Mouse (Mus musculus) midbrain, embryonic 16.5 days (tissue): Measurements from ENCODE around the gene Klf11. TPM values are rescaled to one million over a fixed set of nuclear protein-coding genes. Genes with fewer than 3 reads are reported as not detected.
"Not testable (repeated sequence)": the region's sequence is repeated elsewhere in the genome, so short reads cannot be mapped to it uniquely, and the experiment has no call there.

ENCODE experiments used
- ATAC-seq: fragments of 200-750 bp; cut with Nextera tagmentation; 2 replicates; pipeline ENCODE4 v1.8.0; 2017; ENCODE audit warnings: moderate TSS enrichment
- H3K27ac ChIP-seq: fragments of 300-500 bp; sonication (generic); 2 replicates; pipeline ENCODE4 v1.5.1; 2014; ENCODE audit warnings: mild to moderate bottlenecking, low read length, mixed read lengths
- H3K27me3 ChIP-seq: fragments of 300-500 bp; sonication (generic); 2 replicates; pipeline ENCODE4 v1.6.1; 2014; ENCODE audit warnings: low read depth, low read length, mixed read lengths; ENCODE audit not compliant: control insufficient read depth, insufficient read depth
- H3K36me3 ChIP-seq: fragments of 300-500 bp; sonication (generic); 2 replicates; pipeline ENCODE4 v1.6.1; 2014; ENCODE audit warnings: mild to moderate bottlenecking, low read length, moderate library complexity, mixed read lengths; ENCODE audit not compliant: control insufficient read depth, insufficient read depth
- H3K4me1 ChIP-seq: fragments of 300-500 bp; sonication (generic); 2 replicates; pipeline ENCODE4 v1.6.1; 2014; ENCODE audit warnings: mild to moderate bottlenecking, low read length, mixed read lengths; ENCODE audit not compliant: control insufficient read depth, insufficient read depth
- H3K4me2 ChIP-seq: fragments of 300-500 bp; sonication (generic); 2 replicates; pipeline ENCODE4 v1.6.1; 2014; ENCODE audit warnings: mild to moderate bottlenecking, low read length, mixed read lengths
- H3K4me3 ChIP-seq: fragments of 300-500 bp; sonication (generic); 2 replicates; pipeline ENCODE4 v1.5.1; 2014; ENCODE audit warnings: low read depth, mild to moderate bottlenecking, low read length, moderate library complexity, mixed read lengths
- H3K9ac ChIP-seq: fragments of 300-500 bp; sonication (generic); 2 replicates; pipeline ENCODE4 v1.6.1; 2014; ENCODE audit warnings: low read depth, low read length, mixed read lengths
- H3K9me3 ChIP-seq: fragments of 300-500 bp; sonication (generic); replicated peaks from 2 replicates; pipeline ENCODE4 v1.6.1; 2014; ENCODE audit warnings: mild to moderate bottlenecking, low read length, mixed read lengths; ENCODE audit not compliant: control insufficient read depth, poor library complexity, severe bottlenecking
- WGBS: fragments of 180-500 bp; shearing (Covaris S2); extraction: QIAGEN DNeasy Blood & Tissue Kit; methylation state at CpG from one replicate; pipeline ENCODE4 v1.1.7; 2014; 5-methylcytosine and 5-hydroxymethylcytosine counted together
- polyA plus RNA-seq: library from polyadenylated mRNA; unstranded; fragments of >200 nt; fragmentation: Nextera tagmentation; extraction: Ambion mirVana; gene quantifications from 2 replicates; pipeline ENCODE4 v1.2.1, GENCODE M21; 2015

Klf11 gene
- polyA plus RNA-seq, 1 experiment from 2014 or later: 21.4 TPM

GRCm38 (mm10) chr12:24627215-24627614, 23.9 kb upstream of the Klf11 start:
- Histone ChIP-seq H3K36me3 (no peaks in the 10 kb centered on the region), H3K9ac (no peak overlapping the region), H3K9me3 (no peaks in the 10 kb centered on the region), H3K4me1 (peaks cover 7% of the 10 kb centered on the region; the same call in 1 of the 2 replicates), H3K4me3 (no peak overlapping the region), H3K27ac (no peak overlapping the region), H3K27me3 (no peaks in the 10 kb centered on the region), H3K4me2 (no peak overlapping the region)
- WGBS: 47% methylated on average over 3 of the region's 3 CpGs
- ATAC-seq: no peak

GRCm38 (mm10) chr12:24630220-24630619, 20.9 kb upstream of the Klf11 start:
- no peak overlapping the region for H3K4me2 ChIP-seq
- no peaks in the 10 kb centered on the region for H3K4me1 ChIP-seq
- no peaks in the 10 kb centered on the region for H3K36me3 ChIP-seq
- no peak overlapping the region for H3K27ac ChIP-seq
- 76% methylated on average over 1 of the region's 1 CpGs for WGBS
- H3K9me3 ChIP-seq: no peaks in the 10 kb centered on the region
- H3K27me3 ChIP-seq: no peaks in the 10 kb centered on the region
- no peak overlapping the region for H3K9ac ChIP-seq
- no peak for ATAC-seq
- H3K4me3 ChIP-seq: no peak overlapping the region

GRCm38 (mm10) chr12:24632404-24632803, 18.7 kb upstream of the Klf11 start:
- Histone ChIP-seq H3K4me2 (no peak overlapping the region), H3K27ac (no peak overlapping the region), H3K9ac (no peak overlapping the region), H3K4me3 (no peak overlapping the region), H3K4me1 (no peaks in the 10 kb centered on the region), H3K9me3 (no peaks in the 10 kb centered on the region), H3K36me3 (no peaks in the 10 kb centered on the region), H3K27me3 (no peaks in the 10 kb centered on the region)
- ATAC-seq: no peak
- 57% methylated on average over 4 of the region's 4 CpGs for WGBS

- WGBS: 74% methylated on average over 1 of the region's 1 CpGs
- no peak for ATAC-seq
- H3K4me2 ChIP-seq: no peak overlapping the region
- H3K27ac ChIP-seq: no peak overlapping the region
- H3K9me3 ChIP-seq: no peaks in the 10 kb centered on the region
- H3K4me3 ChIP-seq: no peak overlapping the region
- H3K9ac ChIP-seq: no peak overlapping the region
- no peaks in the 10 kb centered on the region for H3K27me3 ChIP-seq
- H3K4me1 ChIP-seq: no peaks in the 10 kb centered on the region
- H3K36me3 ChIP-seq: no peaks in the 10 kb centered on the region
These were observed 17.3 kb upstream of the Klf11 start for GRCm38 (mm10) chr12:24633753-24634191.

- Histone ChIP-seq H3K27me3 (no peaks in the 10 kb centered on the region), H3K4me3 (no peak overlapping the region), H3K9ac (no peak overlapping the region), H3K9me3 (no peaks in the 10 kb centered on the region), H3K36me3 (no peaks in the 10 kb centered on the region), H3K27ac (no peak overlapping the region), H3K4me2 (no peak overlapping the region), H3K4me1 (no peaks in the 10 kb centered on the region)
- no peak for ATAC-seq
- 87% methylated on average over 4 of the region's 4 CpGs for WGBS
These were observed 16.9 kb upstream of the Klf11 start for GRCm38 (mm10) chr12:24634212-24634611.

- no peaks in the 10 kb centered on the region for H3K36me3 ChIP-seq
- H3K27me3 ChIP-seq: no peaks in the 10 kb centered on the region
- WGBS: 85% methylated on average over 3 of the region's 3 CpGs
- no peak overlapping the region for H3K9ac ChIP-seq
- no peaks in the 10 kb centered on the region for H3K9me3 ChIP-seq
- no peaks in the 10 kb centered on the region for H3K4me1 ChIP-seq
- no peak for ATAC-seq
- no peak overlapping the region for H3K4me2 ChIP-seq
- no peak overlapping the region for H3K4me3 ChIP-seq
- H3K27ac ChIP-seq: no peak overlapping the region
These were observed 16.4 kb upstream of the Klf11 start for GRCm38 (mm10) chr12:24634648-24635047.

- H3K4me1 ChIP-seq, H3K4me2 ChIP-seq, H3K9ac ChIP-seq, H3K27ac ChIP-seq, H3K4me3 ChIP-seq, H3K9me3 ChIP-seq, H3K27me3 ChIP-seq, H3K36me3 ChIP-seq, ATAC-seq: not testable (repeated sequence)
- WGBS: 96% methylated on average over 10 of the region's 10 CpGs
These were observed 12.3 kb upstream of the Klf11 start for GRCm38 (mm10) chr12:24638787-24639186.

- Histone ChIP-seq H3K27ac (peak overlapping the region; percentile 56), H3K9ac (no peak overlapping the region), H3K4me2 (no peak overlapping the region), H3K27me3 (no peaks in the 10 kb centered on the region), H3K36me3 (no peaks in the 10 kb centered on the region), H3K4me1 (peaks cover 4% of the 10 kb centered on the region; the same call in 1 of the 2 replicates), H3K9me3 (no peaks in the 10 kb centered on the region), H3K4me3 (no peak overlapping the region)
- 57% methylated on average over 4 of the region's 4 CpGs for WGBS
- peak; percentile 90 for ATAC-seq
These were observed 8.7 kb upstream of the Klf11 start for GRCm38 (mm10) chr12:24642370-24642802.

- Histone ChIP-seq H3K27me3 (no peaks in the 10 kb centered on the region), H3K4me2 (no peak overlapping the region), H3K4me1 (peaks cover 4% of the 10 kb centered on the region; the same call in 1 of the 2 replicates), H3K9ac (no peak overlapping the region), H3K4me3 (no peak overlapping the region), H3K36me3 (no peaks in the 10 kb centered on the region), H3K27ac (no peak overlapping the region), H3K9me3 (no peaks in the 10 kb centered on the region)
- 40% methylated on average over 1 of the region's 1 CpGs for WGBS
- no peak for ATAC-seq
These were observed 6.9 kb upstream of the Klf11 start for GRCm38 (mm10) chr12:24644125-24644571.
